Mouse (Mus musculus) heart, postnatal 0 days (tissue): ENCODE results near the gene Nrp1. TPM values are rescaled to one million over a fixed set of nuclear protein-coding genes. Genes with fewer than 3 reads are reported as not detected.

ENCODE experiments used
- ATAC-seq: fragments of 200-750 bp; cut with Nextera tagmentation; 2 replicates; pipeline ENCODE4 v1.8.0; 2017; ENCODE audit warnings: low read depth, moderate number of reproducible peaks, moderate library complexity; ENCODE audit not compliant: insufficient read depth
- DNase-seq: peaks from one replicate; pipeline ENCODE4 v3.0.0-alpha.2; 2016; ENCODE audit warnings: low spot score
- H3K27ac ChIP-seq: fragments of 300-500 bp; sonication (generic); 2 replicates; pipeline ENCODE4 v1.5.1; 2014; ENCODE audit warnings: low read depth, mild to moderate bottlenecking
- H3K27me3 ChIP-seq: fragments of 300-500 bp; sonication (generic); 2 replicates; pipeline ENCODE4 v1.6.1; 2014; ENCODE audit warnings: low read length, mixed read lengths; ENCODE audit not compliant: control insufficient read depth, insufficient read depth
- H3K36me3 ChIP-seq: fragments of 300-500 bp; sonication (generic); replicated peaks from 2 replicates; pipeline ENCODE4 v1.6.1; 2014; ENCODE audit warnings: low read length, mixed read lengths; ENCODE audit not compliant: control insufficient read depth, insufficient read depth
- H3K4me1 ChIP-seq: fragments of 300-500 bp; sonication (generic); 2 replicates; pipeline ENCODE4 v1.6.1; 2014; ENCODE audit warnings: antibody characterized with exemption; ENCODE audit not compliant: control insufficient read depth, insufficient read depth
- H3K4me2 ChIP-seq: fragments of 300-500 bp; sonication (generic); 2 replicates; pipeline ENCODE4 v1.6.1; 2014; ENCODE audit warnings: low read depth, mild to moderate bottlenecking, low read length, moderate library complexity
- H3K4me3 ChIP-seq: fragments of 300-500 bp; sonication (generic); 2 replicates; pipeline ENCODE4 v1.5.1; 2014; ENCODE audit warnings: low read depth, low read length
- H3K9ac ChIP-seq: fragments of 300-500 bp; sonication (generic); replicated peaks from 2 replicates; pipeline ENCODE4 v1.6.1; 2014; ENCODE audit warnings: low read depth, low read length, mixed read lengths
- H3K9me3 ChIP-seq: fragments of 300-500 bp; sonication (generic); replicated peaks from 2 replicates; pipeline ENCODE4 v1.6.1; 2016; ENCODE audit warnings: low read length; ENCODE audit not compliant: control insufficient read depth
- CTCF ChIP-seq: IDR thresholded peaks from 2 replicates; pipeline ENCODE4 v1.5.1; 2016; ENCODE audit warnings: antibody characterized with exemption, control low read depth, low read depth
- EP300 ChIP-seq: IDR thresholded peaks from 2 replicates; pipeline ENCODE4 v1.6.1; 2016; ENCODE audit warnings: antibody characterized with exemption, low read depth
- WGBS: fragments of 180-500 bp; shearing (Covaris S2); extraction: QIAGEN DNeasy Blood & Tissue Kit; methylation state at CpG from one replicate; pipeline ENCODE4 v1.1.7; 2014; 5-methylcytosine and 5-hydroxymethylcytosine counted together
- polyA plus RNA-seq: library from polyadenylated mRNA; unstranded; fragments of >200 nt; fragmentation: Nextera tagmentation; extraction: Ambion mirVana; gene quantifications from 2 replicates; pipeline ENCODE4 v1.2.1, GENCODE M21; 2015
- total RNA-seq: library from RNA; depleted of rRNA; stranded (reverse); fragments of >200 nt; gene quantifications from 2 replicates; pipeline ENCODE4 v1.2.3, GENCODE M21; 2014; ENCODE audit warnings: low replicate concordance

Gene Nrp1
- total and polyA plus RNA-seq, 2 experiments from 2014 or later, result 90.5 to 122 TPM

DNA sequence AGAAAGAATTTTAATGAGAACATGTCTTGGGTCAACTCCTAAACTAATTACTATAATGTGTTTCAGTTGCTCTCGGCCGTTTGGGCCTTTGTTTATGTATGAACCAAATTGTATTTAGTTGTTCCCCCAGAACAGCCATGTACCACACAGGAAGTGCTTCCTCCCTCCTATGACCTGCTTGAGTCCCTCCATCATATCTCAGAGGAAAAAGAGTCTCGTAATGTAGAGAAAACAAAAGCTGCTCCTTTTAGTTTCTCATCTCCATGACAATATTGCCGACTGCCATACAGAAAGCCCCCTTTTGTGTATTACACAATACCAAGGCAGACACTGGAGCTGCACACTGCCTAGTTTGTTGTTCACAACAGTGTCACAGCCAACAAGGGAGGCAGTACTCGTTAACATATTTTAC, 26.5 kb downstream of the Nrp1 start:
- Histone ChIP-seq H3K4me1 (peaks cover 75% of the 10 kb centered on the region), H3K4me3 (no peak overlapping the region), H3K27me3 (no peaks in the 10 kb centered on the region), H3K36me3 (0 out of 2 replicates have a peak, but pooled peaks cover 9% of the 10 kb centered on the region), H3K9ac (no peak overlapping the region), H3K9me3 (no peaks in the 10 kb centered on the region), H3K4me2 (no peak overlapping the region), H3K27ac (peak overlapping the region; percentile 83)
- no peak for DNase-seq
- whole genome bisulfite sequencing, result 55% methylated on average over 5 of the region's 5 CpGs
- no peak for ATAC-seq
- TF ChIP-seq EP300 (no peak), CTCF (no peak)

DNA sequence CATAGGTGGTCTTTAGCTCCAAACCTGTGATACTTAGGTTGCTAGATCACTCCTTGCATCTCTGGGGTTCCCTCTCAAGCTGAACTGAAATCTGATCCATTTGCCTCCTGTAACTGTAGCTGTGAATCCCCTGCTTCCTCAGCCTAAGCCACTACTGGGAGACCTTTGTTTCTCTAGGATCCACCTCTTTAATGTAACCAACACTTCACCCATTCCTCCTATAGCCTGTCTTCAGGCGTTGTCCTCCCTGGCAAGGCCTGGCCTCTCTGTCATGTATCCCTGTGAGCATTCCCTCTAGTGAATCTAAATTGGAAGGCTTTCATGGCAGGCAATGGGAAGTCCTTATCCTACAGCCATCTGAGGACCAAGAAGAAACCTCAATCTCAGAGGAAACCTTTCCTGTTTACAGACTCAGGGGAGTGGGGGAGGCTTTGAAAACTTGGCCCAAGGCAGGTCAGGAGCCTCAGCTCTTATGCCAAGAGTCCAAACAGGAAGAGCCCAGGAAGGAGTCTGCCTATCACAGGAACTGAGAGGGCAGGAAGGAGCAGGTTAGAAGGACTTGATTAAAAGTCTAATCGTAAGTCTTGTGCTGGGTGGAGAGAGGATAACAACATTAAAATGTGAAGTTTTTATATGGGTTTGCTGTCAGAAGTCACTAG, 28.7 kb downstream of the Nrp1 start:
- peak; percentile 42 for ATAC-seq
- Histone ChIP-seq H3K4me2 (no peak overlapping the region), H3K4me1 (peaks cover 84% of the 10 kb centered on the region), H3K27me3 (no peaks in the 10 kb centered on the region), H3K4me3 (no peak overlapping the region), H3K9ac (no peak overlapping the region), H3K36me3 (0 out of 2 replicates have a peak, but pooled peaks cover 9% of the 10 kb centered on the region), H3K9me3 (no peaks in the 10 kb centered on the region), H3K27ac (peak overlapping the region; percentile 79)
- WGBS, result 44% methylated on average over 2 of the region's 2 CpGs
- TF ChIP-seq EP300, result peak; percentile 79
- no peak for TF ChIP-seq CTCF
- peak; percentile 19 for DNase-seq

DNA sequence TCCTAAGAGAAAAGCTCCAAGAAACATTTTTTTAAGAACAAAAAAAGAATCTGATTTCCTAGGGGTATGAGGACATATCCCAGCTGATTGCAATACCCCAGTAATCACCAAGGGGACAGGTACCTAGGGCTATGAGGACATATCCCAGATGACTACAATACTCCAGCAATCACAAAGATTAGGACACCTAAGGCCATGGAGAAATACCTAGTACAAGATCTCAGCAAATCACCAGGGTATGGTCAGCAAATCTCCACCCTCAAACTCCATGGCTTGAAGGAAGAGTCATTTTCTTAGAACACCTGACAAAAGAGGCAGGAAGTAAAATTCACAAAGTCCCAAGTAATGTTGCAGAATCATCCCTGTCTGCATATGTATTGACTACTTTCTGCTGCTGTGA, 32.4 kb downstream of the Nrp1 start:
- no peak overlapping the region for H3K4me3 ChIP-seq
- H3K4me1 ChIP-seq, result peaks cover 66% of the 10 kb centered on the region
- no peak overlapping the region for H3K9ac ChIP-seq
- no peak for TF ChIP-seq EP300
- no peak for TF ChIP-seq CTCF
- peak overlapping the region; percentile 44 for H3K27ac ChIP-seq
- 0 out of 2 replicates have a peak, but pooled peaks cover 9% of the 10 kb centered on the region for H3K36me3 ChIP-seq
- no peak for ATAC-seq
- no peaks in the 10 kb centered on the region for H3K9me3 ChIP-seq
- DNase-seq, result no peak
- no peaks in the 10 kb centered on the region for H3K27me3 ChIP-seq
- H3K4me2 ChIP-seq, result no peak overlapping the region

DNA sequence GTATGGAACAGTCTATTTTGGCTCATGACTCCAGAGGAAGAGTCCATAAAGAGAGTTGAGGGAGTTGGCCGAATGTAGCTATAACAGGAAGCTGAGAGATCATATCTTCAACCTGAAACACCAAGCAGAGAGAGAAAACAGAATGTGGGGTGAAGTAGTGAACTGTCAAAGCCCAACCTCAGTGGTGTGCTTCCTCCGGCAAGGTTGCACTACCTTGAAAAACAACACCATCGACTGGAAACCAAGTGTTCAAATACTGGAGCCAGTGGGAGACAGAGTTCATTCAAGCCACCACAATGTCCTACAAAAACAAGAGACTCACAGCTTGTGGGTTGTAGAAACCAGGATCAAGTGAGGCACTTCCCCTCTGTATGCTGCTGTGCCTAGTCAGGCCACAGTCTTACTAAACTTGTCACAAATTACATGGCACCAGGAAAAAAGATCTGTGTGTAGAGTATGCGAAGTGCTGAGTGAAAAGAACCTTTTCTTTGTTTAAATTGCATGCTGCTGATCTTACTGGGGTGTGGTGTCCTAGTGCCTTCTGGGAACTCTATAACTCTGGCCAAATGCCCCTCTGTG, 32.9 kb downstream of the Nrp1 start:
- H3K27me3 ChIP-seq, result no peaks in the 10 kb centered on the region
- WGBS, result 64% methylated on average over 4 of the region's 4 CpGs
- no peaks in the 10 kb centered on the region for H3K9me3 ChIP-seq
- H3K4me3 ChIP-seq, result no peak overlapping the region
- no peak for DNase-seq
- no peak overlapping the region for H3K9ac ChIP-seq
- no peak for TF ChIP-seq EP300
- TF ChIP-seq CTCF, result no peak
- H3K4me2 ChIP-seq, result no peak overlapping the region
- peak overlapping the region; percentile 44 for H3K27ac ChIP-seq
- ATAC-seq, result no peak
- H3K36me3 ChIP-seq, result 0 out of 2 replicates have a peak, but pooled peaks cover 9% of the 10 kb centered on the region
- H3K4me1 ChIP-seq, result peaks cover 71% of the 10 kb centered on the region

DNA sequence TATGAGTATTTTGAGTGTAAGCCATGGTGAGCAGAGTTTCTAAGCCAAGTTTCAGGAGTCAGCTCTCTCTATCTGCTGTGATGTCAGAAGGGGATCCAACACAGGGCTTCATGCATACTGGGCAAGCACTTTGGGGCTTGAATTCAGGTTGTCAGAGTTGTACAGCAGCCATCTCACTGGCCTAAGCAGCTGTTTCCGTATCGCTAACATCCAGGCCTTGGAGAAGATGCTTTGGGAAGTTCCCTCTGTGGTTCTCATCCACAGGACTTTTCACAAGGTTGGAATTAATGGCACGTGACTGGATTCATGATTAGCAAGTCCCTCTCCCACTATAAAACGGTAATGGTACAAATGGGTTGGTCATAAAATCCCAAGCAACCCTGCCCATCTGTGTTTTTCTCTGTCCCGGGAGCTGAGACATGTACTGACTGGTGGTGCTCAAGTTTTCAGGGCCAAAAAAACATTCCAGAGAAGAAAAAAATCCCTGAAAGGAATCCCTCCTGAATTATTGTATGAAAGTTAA, 36.3 kb downstream of the Nrp1 start:
- Histone ChIP-seq H3K4me3 (no peak overlapping the region), H3K4me1 (peaks cover 64% of the 10 kb centered on the region), H3K36me3 (0 out of 2 replicates have a peak, but pooled peaks cover 4% of the 10 kb centered on the region), H3K27me3 (no peaks in the 10 kb centered on the region), H3K27ac (peak overlapping the region; percentile 30), H3K9me3 (no peaks in the 10 kb centered on the region), H3K4me2 (no peak overlapping the region), H3K9ac (no peak overlapping the region)
- WGBS, result 59% methylated on average over 5 of the region's 5 CpGs
- TF ChIP-seq CTCF, result no peak
- no peak for TF ChIP-seq EP300
- no peak for ATAC-seq
- DNase-seq, result no peak

DNA sequence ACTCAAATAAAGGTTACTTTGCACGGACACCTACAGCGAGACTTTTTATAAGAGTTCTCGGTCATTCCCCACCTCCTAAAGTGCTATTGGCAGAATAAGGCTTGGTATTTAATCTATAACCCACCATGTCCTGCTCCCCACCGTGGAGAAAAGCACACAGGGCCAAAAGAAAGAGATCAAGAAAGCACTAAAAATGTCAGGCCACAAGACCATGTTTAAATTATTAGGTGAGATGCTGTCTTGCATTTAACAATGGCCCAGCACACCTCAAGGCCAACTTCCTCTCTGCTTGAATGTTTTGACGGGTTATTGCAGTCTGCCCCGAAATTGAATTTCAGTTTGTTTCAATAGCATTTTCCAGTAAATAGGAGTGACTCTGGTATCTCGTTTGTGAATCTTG, 38.6 kb downstream of the Nrp1 start:
- H3K27ac ChIP-seq, result 0 out of 2 replicates have a peak overlapping the region, but pooled peaks have one; percentile 19
- ATAC-seq (no peak), DNase-seq (no peak)
- H3K4me3 ChIP-seq, result no peak overlapping the region
- 56% methylated on average over 7 of the region's 7 CpGs for WGBS
- no peak overlapping the region for H3K4me2 ChIP-seq
- no peaks in the 10 kb centered on the region for H3K27me3 ChIP-seq
- H3K4me1 ChIP-seq, result peaks cover 41% of the 10 kb centered on the region
- no peak overlapping the region for H3K9ac ChIP-seq
- TF ChIP-seq EP300 (no peak), CTCF (no peak)
- H3K36me3 ChIP-seq, result peaks cover 7% of the 10 kb centered on the region; the same call in 1 of the 2 replicates
- H3K9me3 ChIP-seq, result no peaks in the 10 kb centered on the region
